Mouse (Mus musculus) intestine, embryonic 15.5 days (tissue): ENCODE data around the gene Gucy2d. TPM values are rescaled to one million over a fixed set of nuclear protein-coding genes. Genes with fewer than 3 reads are reported as not detected.
A peak's percentile ranks its signal among the peaks of the same experiment; 100 is the strongest.

Source experiments
- ATAC-seq: fragments of 200-750 bp; cut with Nextera tagmentation; 2 replicates; pipeline ENCODE4 v1.8.0; 2017; ENCODE audit warnings: moderate TSS enrichment, moderate library complexity
- H3K27ac ChIP-seq: fragments of 300-500 bp; sonication (generic); 2 replicates; pipeline ENCODE4 v1.5.1; 2015; ENCODE audit warnings: mild to moderate bottlenecking, inconsistent platforms
- H3K27me3 ChIP-seq: fragments of 300-500 bp; sonication (generic); replicated peaks from 2 replicates; pipeline ENCODE4 v1.6.1; 2015; ENCODE audit warnings: inconsistent platforms
- H3K36me3 ChIP-seq: fragments of 300-500 bp; sonication (generic); 2 replicates; pipeline ENCODE4 v1.6.1; 2015; ENCODE audit warnings: inconsistent platforms
- H3K4me1 ChIP-seq: fragments of 300-500 bp; sonication (generic); replicated peaks from 2 replicates; pipeline ENCODE4 v1.6.1; 2015; ENCODE audit warnings: inconsistent platforms
- H3K4me2 ChIP-seq: fragments of 300-500 bp; sonication (generic); replicated peaks from 2 replicates; pipeline ENCODE4 v1.6.1; 2015; ENCODE audit warnings: mild to moderate bottlenecking, inconsistent platforms
- H3K4me3 ChIP-seq: fragments of 300-500 bp; sonication (generic); replicated peaks from 2 replicates; pipeline ENCODE4 v1.5.1; 2015; ENCODE audit warnings: inconsistent platforms
- H3K9ac ChIP-seq: fragments of 300-500 bp; sonication (generic); 2 replicates; pipeline ENCODE4 v1.6.1; 2015; ENCODE audit warnings: inconsistent platforms
- H3K9me3 ChIP-seq: fragments of 300-500 bp; sonication (generic); 2 replicates; pipeline ENCODE4 v1.6.1; 2016; ENCODE audit warnings: inconsistent platforms
- WGBS: fragments of 180-500 bp; shearing (Covaris S2); methylation state at CpG from one replicate; pipeline ENCODE4 v1.1.7; 2015; 5-methylcytosine and 5-hydroxymethylcytosine counted together
- polyA plus RNA-seq: library from polyadenylated mRNA; unstranded; fragments of >200 nt; fragmentation: Nextera tagmentation; extraction: Ambion mirVana; gene quantifications from 2 replicates; pipeline ENCODE4 v1.2.1, GENCODE M21; 2015

The Gucy2d gene
- polyA plus RNA-seq, 1 experiment from 2014 or later, result 0.68 TPM

GRCm38 (mm10) chr7:98419366-98419765 is 20.9 kb upstream of the Gucy2d start:
- Histone ChIP-seq H3K4me3 (no peak overlapping the region), H3K4me1 (peaks cover 14% of the 10 kb centered on the region), H3K27ac (no peak overlapping the region), H3K4me2 (no peak overlapping the region), H3K27me3 (no peaks in the 10 kb centered on the region), H3K36me3 (no peaks in the 10 kb centered on the region), H3K9ac (no peak overlapping the region), H3K9me3 (no peaks in the 10 kb centered on the region)
- 51% methylated on average over 5 of the region's 5 CpGs for WGBS
- no peak for ATAC-seq

- Histone ChIP-seq H3K4me1 (peaks cover 3% of the 10 kb centered on the region), H3K27ac (no peak overlapping the region), H3K27me3 (0 out of 2 replicates have a peak, but pooled peaks cover under 1% of the 10 kb centered on the region), H3K9ac (no peak overlapping the region), H3K9me3 (no peaks in the 10 kb centered on the region), H3K4me3 (no peak overlapping the region), H3K36me3 (no peaks in the 10 kb centered on the region), H3K4me2 (no peak overlapping the region)
- ATAC-seq, result no peak
- 70% methylated on average over 11 of the region's 11 CpGs for WGBS
Measured at GRCm38 (mm10) chr7:98423546-98423945, 16.7 kb upstream of the Gucy2d start.

GRCm38 (mm10) chr7:98424396-98424795 is 15.8 kb upstream of the Gucy2d start:
- Histone ChIP-seq H3K4me1 (peaks cover 3% of the 10 kb centered on the region; the same call in 1 of the 2 replicates), H3K9me3 (no peaks in the 10 kb centered on the region), H3K36me3 (no peaks in the 10 kb centered on the region), H3K9ac (no peak overlapping the region), H3K27ac (no peak overlapping the region), H3K27me3 (0 out of 2 replicates have a peak, but pooled peaks cover 3% of the 10 kb centered on the region), H3K4me2 (no peak overlapping the region), H3K4me3 (no peak overlapping the region)
- no peak for ATAC-seq
- 60% methylated on average over 6 of the region's 6 CpGs for WGBS

- WGBS, result 92% methylated on average over 3 of the region's 3 CpGs
Measured at GRCm38 (mm10) chr7:98425551-98425950, 14.7 kb upstream of the Gucy2d start.

GRCm38 (mm10) chr7:98426641-98427040 is 13.6 kb upstream of the Gucy2d start:
- Histone ChIP-seq H3K9me3 (no peaks in the 10 kb centered on the region), H3K27me3 (0 out of 2 replicates have a peak, but pooled peaks cover 3% of the 10 kb centered on the region), H3K36me3 (no peaks in the 10 kb centered on the region), H3K27ac (no peak overlapping the region; the same call in 1 of the 2 replicates), H3K9ac (no peak overlapping the region), H3K4me3 (no peak overlapping the region), H3K4me1 (peaks cover 3% of the 10 kb centered on the region; the same call in 1 of the 2 replicates), H3K4me2 (no peak overlapping the region)
- ATAC-seq, result no peak
- 68% methylated on average over 5 of the region's 5 CpGs for WGBS

More at GRCm38 (mm10) chr7:98425551-98425950, 14.7 kb upstream of the Gucy2d start:
- no peak for ATAC-seq
- no peak overlapping the region for H3K9ac ChIP-seq
- H3K4me2 ChIP-seq, result no peak overlapping the region
- no peak overlapping the region for H3K27ac ChIP-seq
- H3K4me3 ChIP-seq, result no peak overlapping the region
- peaks cover 3% of the 10 kb centered on the region; the same call in 1 of the 2 replicates for H3K4me1 ChIP-seq
- no peaks in the 10 kb centered on the region for H3K9me3 ChIP-seq
- 0 out of 2 replicates have a peak, but pooled peaks cover 3% of the 10 kb centered on the region for H3K27me3 ChIP-seq
- no peaks in the 10 kb centered on the region for H3K36me3 ChIP-seq

- H3K4me3 ChIP-seq, result no peak overlapping the region
- H3K9me3 ChIP-seq, result no peaks in the 10 kb centered on the region
- H3K27me3 ChIP-seq, result 0 out of 2 replicates have a peak, but pooled peaks cover 3% of the 10 kb centered on the region
- ATAC-seq, result no peak
- no peak overlapping the region for H3K9ac ChIP-seq
- WGBS, result 74% methylated on average over 11 of the region's 11 CpGs
- H3K4me1 ChIP-seq, result peaks cover 3% of the 10 kb centered on the region; the same call in 1 of the 2 replicates
- H3K36me3 ChIP-seq, result no peaks in the 10 kb centered on the region
- H3K27ac ChIP-seq, result no peak overlapping the region
- no peak overlapping the region for H3K4me2 ChIP-seq
Measured at GRCm38 (mm10) chr7:98427115-98427835, 12.9 kb upstream of the Gucy2d start.

GRCm38 (mm10) chr7:98429579-98429978 is 10.6 kb upstream of the Gucy2d start:
- H3K9ac ChIP-seq, result no peak overlapping the region
- no peak overlapping the region for H3K27ac ChIP-seq
- no peak for ATAC-seq
- H3K27me3 ChIP-seq, result 0 out of 2 replicates have a peak, but pooled peaks cover 3% of the 10 kb centered on the region
- peaks cover 3% of the 10 kb centered on the region; the same call in 1 of the 2 replicates for H3K4me1 ChIP-seq
- 92% methylated on average over 3 of the region's 3 CpGs for WGBS
- H3K4me2 ChIP-seq, result no peak overlapping the region
- H3K4me3 ChIP-seq, result no peak overlapping the region
- no peaks in the 10 kb centered on the region for H3K36me3 ChIP-seq
- H3K9me3 ChIP-seq, result no peaks in the 10 kb centered on the region

- Histone ChIP-seq H3K4me2 (no peak overlapping the region), H3K9me3 (no peaks in the 10 kb centered on the region), H3K27ac (no peak overlapping the region), H3K9ac (no peak overlapping the region), H3K4me3 (no peak overlapping the region), H3K27me3 (0 out of 2 replicates have a peak, but pooled peaks cover 3% of the 10 kb centered on the region), H3K36me3 (no peaks in the 10 kb centered on the region), H3K4me1 (peaks cover 3% of the 10 kb centered on the region; the same call in 1 of the 2 replicates)
- WGBS, result 27% methylated on average over 3 of the region's 3 CpGs
- ATAC-seq, result peak; percentile 76
Measured at GRCm38 (mm10) chr7:98430785-98431184, 9.4 kb upstream of the Gucy2d start.

- Histone ChIP-seq H3K9ac (no peak overlapping the region), H3K36me3 (no peaks in the 10 kb centered on the region), H3K9me3 (no peaks in the 10 kb centered on the region), H3K4me3 (no peak overlapping the region), H3K4me2 (no peak overlapping the region), H3K4me1 (no peaks in the 10 kb centered on the region), H3K27me3 (0 out of 2 replicates have a peak, but pooled peaks cover 2% of the 10 kb centered on the region), H3K27ac (no peak overlapping the region)
- no peak for ATAC-seq
- 33% methylated on average over 9 of the region's 9 CpGs for WGBS
Measured at GRCm38 (mm10) chr7:98437629-98438028, 2.6 kb upstream of the Gucy2d start.

GRCm38 (mm10) chr7:98446873-98447272 is 6.7 kb downstream of the Gucy2d start:
- 65% methylated on average over 3 of the region's 3 CpGs for WGBS
- Histone ChIP-seq H3K4me2 (no peak overlapping the region), H3K9ac (no peak overlapping the region), H3K4me1 (no peaks in the 10 kb centered on the region), H3K27ac (no peak overlapping the region), H3K27me3 (no peaks in the 10 kb centered on the region), H3K4me3 (no peak overlapping the region), H3K9me3 (no peaks in the 10 kb centered on the region), H3K36me3 (no peaks in the 10 kb centered on the region)
- no peak for ATAC-seq

- H3K4me2 ChIP-seq, result no peak overlapping the region
- WGBS, result 57% methylated on average over 11 of the region's 11 CpGs
- H3K9ac ChIP-seq, result no peak overlapping the region
- H3K9me3 ChIP-seq, result no peaks in the 10 kb centered on the region
- H3K4me3 ChIP-seq, result no peak overlapping the region
- no peaks in the 10 kb centered on the region for H3K4me1 ChIP-seq
- no peaks in the 10 kb centered on the region for H3K27me3 ChIP-seq
- peak; percentile 51 for ATAC-seq
- H3K27ac ChIP-seq, result no peak overlapping the region
- H3K36me3 ChIP-seq, result no peaks in the 10 kb centered on the region
Measured at GRCm38 (mm10) chr7:98447585-98448308, 7.5 kb downstream of the Gucy2d start.

GRCm38 (mm10) chr7:98448309-98448630 is 8.1 kb downstream of the Gucy2d start:
- H3K4me2 ChIP-seq, result no peak overlapping the region
- no peak overlapping the region for H3K4me3 ChIP-seq
- H3K9ac ChIP-seq, result no peak overlapping the region
- H3K9me3 ChIP-seq, result no peaks in the 10 kb centered on the region
- no peaks in the 10 kb centered on the region for H3K36me3 ChIP-seq
- 0 out of 2 replicates have a peak, but pooled peaks have one; percentile 31 for ATAC-seq
- no peaks in the 10 kb centered on the region for H3K27me3 ChIP-seq
- H3K4me1 ChIP-seq, result no peaks in the 10 kb centered on the region
- 92% methylated on average over 5 of the region's 5 CpGs for WGBS
- H3K27ac ChIP-seq, result no peak overlapping the region
